Mouse (Mus musculus): Measurements from ENCODE around the gene Gm21663. TPM values are rescaled to one million over a fixed set of nuclear protein-coding genes. Genes with fewer than 3 reads are reported as not detected.
"Not testable (repeated sequence)": the region's sequence is repeated elsewhere in the genome, so short reads cannot be mapped to it uniquely, and the experiment has no call there.

Gene Gm21663
- not detected in 2 replicates for total RNA-seq (2017)

- not testable (repeated sequence) for ATAC-seq (replicated peaks; ENCODE audit: low read depth, poor library complexity, severe bottlenecking)
These were observed at the start of gene Gm21663 for GRCm38 (mm10) chr5:25942281-25942680. Gene Gm21663, minus strand, starts transcription at chr5:25942381.

DNA sequence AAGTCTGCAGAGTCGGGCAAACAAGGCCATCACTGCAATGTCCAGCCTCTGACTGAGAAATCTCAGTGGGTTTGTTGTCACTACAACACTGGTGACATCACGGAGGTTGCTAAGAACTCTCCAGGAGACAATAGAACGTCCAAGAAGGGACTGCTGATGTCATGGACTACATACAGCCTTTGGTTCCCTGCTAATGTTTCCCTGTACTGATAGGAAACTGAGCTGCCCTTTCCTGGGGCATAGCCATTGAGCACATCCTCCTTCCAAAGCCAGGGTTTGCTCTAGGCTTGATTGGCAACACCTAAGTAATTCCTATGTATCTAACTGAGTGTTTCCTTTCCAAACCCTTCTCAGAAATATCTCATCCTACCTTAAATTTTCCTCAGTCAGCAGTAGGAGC, 46.4 kb upstream of the Gm21663 start, which contains the start of gene Gm21698:
TSS of gene Gm21698 (minus strand) at position 101 of the 400 bp plus-strand sequence.
- not testable (repeated sequence) for ATAC-seq (replicated peaks; ENCODE audit: low read depth, poor library complexity, severe bottlenecking)

GRCm38 (mm10) chr5:25972563-25972962, 30.4 kb upstream of the Gm21663 start, which contains the start of gene Gm21680:
Gene Gm21680, minus strand, starts transcription at chr5:25972663.
- not testable (repeated sequence) for ATAC-seq (replicated peaks; ENCODE audit: low read depth, poor library complexity, severe bottlenecking)

DNA sequence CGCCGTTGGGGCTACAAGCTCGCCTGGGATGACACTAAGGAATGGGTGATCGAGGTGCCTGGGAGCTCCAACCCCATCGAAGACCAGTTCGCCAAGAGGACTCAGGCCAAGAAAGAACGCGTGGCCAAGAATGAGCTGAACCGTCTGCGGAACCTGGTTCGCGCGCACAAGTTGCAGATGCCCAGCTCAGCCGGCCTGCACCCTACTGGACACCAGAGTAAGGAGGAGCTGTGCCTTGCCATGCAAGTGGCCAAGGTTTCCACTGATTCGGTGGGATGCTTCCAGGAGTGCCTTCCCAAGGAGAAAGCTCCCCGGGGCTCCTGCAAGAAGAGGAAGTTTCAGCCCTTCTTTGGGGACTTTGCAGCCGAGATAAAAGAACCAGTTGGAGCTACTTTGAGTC, 14.9 kb upstream of the Gm21663 start:
- not testable (repeated sequence) for ATAC-seq (replicated peaks; ENCODE audit: low read depth, poor library complexity, severe bottlenecking)

GRCm38 (mm10) chr5:25956611-25957010, 14.4 kb upstream of the Gm21663 start:
- not testable (repeated sequence) for ATAC-seq (replicated peaks; ENCODE audit: low read depth, poor library complexity, severe bottlenecking)

- not testable (repeated sequence) for ATAC-seq (replicated peaks; ENCODE audit: low read depth, poor library complexity, severe bottlenecking)
These were observed 12.1 kb upstream of the Gm21663 start, which contains the start of gene Gm21671 for GRCm38 (mm10) chr5:25954317-25954716. Gene Gm21671, minus strand, starts transcription at chr5:25954417.

DNA sequence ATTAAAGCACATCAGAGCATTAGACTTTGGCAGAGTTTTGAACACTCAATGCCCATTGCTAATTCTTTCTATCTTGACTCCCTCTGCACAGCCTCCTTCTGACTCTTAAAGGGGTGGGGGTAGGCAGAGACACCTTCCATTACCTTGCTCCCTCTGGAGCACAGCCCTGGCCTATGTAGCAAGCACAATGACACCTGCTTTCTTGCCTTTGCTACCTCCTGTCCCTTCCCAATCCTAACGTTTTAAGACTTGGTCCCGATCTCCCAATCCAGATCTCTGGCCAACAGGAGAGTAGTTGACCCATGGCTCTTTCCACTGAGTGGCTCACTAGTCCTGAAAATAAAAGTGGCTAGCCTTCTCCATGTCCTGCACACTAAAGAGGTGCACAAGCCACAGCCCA, 3.2 kb upstream of the Gm21663 start:
- not testable (repeated sequence) for ATAC-seq (replicated peaks; ENCODE audit: low read depth, poor library complexity, severe bottlenecking)

DNA sequence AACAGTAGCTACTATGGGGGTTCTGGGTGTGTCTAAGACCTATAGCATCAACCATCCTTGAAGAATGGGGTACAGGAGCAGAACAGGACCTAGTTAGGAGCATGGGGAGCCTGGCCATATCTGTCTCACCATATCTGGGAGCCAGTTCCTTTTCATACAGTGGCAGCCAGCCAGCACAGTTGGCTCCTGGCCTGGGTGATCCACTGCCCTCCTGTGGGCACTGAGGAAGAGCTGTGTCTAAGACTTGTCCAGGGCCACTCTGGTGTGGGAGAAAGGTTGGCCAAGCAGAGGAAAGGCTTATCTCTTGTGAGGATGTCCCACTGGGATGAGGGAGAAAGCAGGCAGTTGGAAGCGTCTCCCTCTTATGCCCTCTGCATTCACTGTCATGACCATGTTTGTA, 50.9 kb downstream of the Gm21663 start:
- no peak for ATAC-seq (replicated peaks; ENCODE audit: low read depth, poor library complexity, severe bottlenecking)

DNA sequence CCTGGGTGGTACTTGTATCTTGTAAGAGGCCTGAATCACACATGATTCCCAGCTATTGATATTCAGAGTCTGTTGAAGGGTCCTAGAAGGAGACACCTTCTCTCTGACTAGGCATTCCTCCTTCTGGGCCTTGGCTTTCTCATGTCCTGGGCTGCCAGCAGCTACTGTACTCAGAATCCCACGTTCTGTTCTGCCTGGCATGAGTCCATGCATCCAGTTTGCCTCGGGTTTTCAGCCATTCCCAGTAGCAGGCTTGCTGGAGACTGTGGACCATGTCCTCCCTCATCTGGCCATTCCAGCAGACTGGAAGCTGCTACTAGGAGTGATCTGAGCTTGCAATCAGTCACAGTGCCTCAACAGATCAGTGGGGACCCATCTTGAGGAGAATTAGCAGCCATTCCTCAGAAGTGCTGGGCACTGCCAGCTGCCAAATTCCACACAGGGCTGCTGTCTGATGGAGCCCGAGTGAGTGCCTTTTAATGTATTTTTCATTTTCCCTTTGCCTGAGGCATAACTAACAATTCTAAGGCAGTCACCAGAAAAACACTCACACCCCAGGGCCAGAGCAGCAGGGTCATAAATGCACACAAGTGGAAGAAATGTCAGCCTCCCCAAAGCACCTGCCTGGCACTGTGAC, 52.3 kb downstream of the Gm21663 start:
- ATAC-seq (replicated peaks; ENCODE audit: low read depth, poor library complexity, severe bottlenecking) = no peak

DNA sequence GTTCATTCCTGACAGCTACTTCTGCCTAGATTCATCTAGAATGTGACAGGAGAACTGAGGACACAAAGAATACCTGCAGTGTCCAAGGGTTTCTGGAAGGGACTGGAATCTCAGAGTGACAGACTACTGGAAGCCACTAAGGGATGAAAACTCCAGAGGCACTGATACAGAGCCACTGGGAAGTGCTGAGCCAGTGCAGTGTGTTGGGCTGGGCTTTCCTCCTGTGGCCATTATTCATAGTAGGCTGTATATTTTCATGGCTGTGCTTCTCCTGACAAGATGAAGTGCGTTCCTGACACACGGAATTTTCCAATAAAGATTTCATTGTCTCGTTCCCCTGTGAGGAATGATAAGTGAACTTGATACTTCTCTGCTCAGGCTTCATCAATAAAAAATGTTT, 55.5 kb downstream of the Gm21663 start:
- ATAC-seq (replicated peaks; ENCODE audit: low read depth, poor library complexity, severe bottlenecking) = no peak

Other genes starting within 250 kb of the Gm21663 start
- 14.8 and 15.3 TPM in 2 replicates for gene Xrcc2, start 236.6 kb downstream of the Gm21663 start, total RNA-seq (2017)
- gene Actr3b, start 182.4 kb downstream of the Gm21663 start, total RNA-seq (2017) = 0.49 and 1.2 TPM in 2 replicates
- gene Gm21671, start 12.0 kb upstream of the Gm21663 start, total RNA-seq (2017) = not detected in 2 replicates
- not detected in 2 replicates for gene Gm21680, start 30.3 kb upstream of the Gm21663 start, total RNA-seq (2017)
- gene Gm21698, start 46.3 kb upstream of the Gm21663 start, total RNA-seq (2017) = not detected in 2 replicates
- not detected in 2 replicates for gene Gm1979, start 62.4 kb upstream of the Gm21663 start, total RNA-seq (2017)
- not detected in 2 replicates for gene Gm5862, start 80.5 kb upstream of the Gm21663 start, total RNA-seq (2017)
- gene Speer4a, start 97.2 kb upstream of the Gm21663 start, total RNA-seq (2017) = not detected in 2 replicates
- not detected in 2 replicates for gene Gm7347, start 116.2 kb upstream of the Gm21663 start, total RNA-seq (2017)
- not detected in 2 replicates for gene Gm10471, start 146.9 kb upstream of the Gm21663 start, total RNA-seq (2017)
- gene 5031410I06Rik, start 163.0 kb upstream of the Gm21663 start, total RNA-seq (2017) = not detected in 2 replicates
- not detected in 2 replicates for gene Gm10220, start 179.0 kb upstream of the Gm21663 start, total RNA-seq (2017)

All from common myeloid progenitor, adult 5-6 weeks (primary cell).